Mouse (Mus musculus) cortical plate, adult 2 months (tissue): Measurements from ENCODE around the gene 4930539E08Rik.

Experiments used
- CTCF ChIP-seq: fragments of 200-500 bp; IDR thresholded peaks from 2 replicates; pipeline ENCODE4 v1.5.1; 2011; ENCODE audit warnings: mild to moderate bottlenecking, control low read depth, low read length; ENCODE audit not compliant: insufficient read depth; ENCODE audit errors: extremely low read depth
- POLR2A ChIP-seq: fragments of 200-500 bp; IDR thresholded peaks from 2 replicates; pipeline ENCODE4 v1.6.1; 2011; ENCODE audit warnings: mild to moderate bottlenecking, low read length, control low read depth; ENCODE audit not compliant: insufficient read depth; ENCODE audit errors: extremely low read depth

GRCm38 (mm10) chr17:28897817-28898216 is 17.3 kb downstream of the 4930539E08Rik start:
- TF ChIP-seq POLR2A (no peak), CTCF (no peak)
